Mouse (Mus musculus) stomach, postnatal 0 days (tissue): Measurements from ENCODE around the gene Arhgap22.

Source experiments
- CTCF ChIP-seq: IDR thresholded peaks from 2 replicates; pipeline ENCODE4 v1.5.1; 2016; ENCODE audit warnings: antibody characterized with exemption, low read depth, mild to moderate bottlenecking, moderate library complexity
- EP300 ChIP-seq: optimal IDR thresholded peaks from 2 replicates; pipeline ENCODE3; 2016; ENCODE audit warnings: antibody characterized with exemption

- no peak for TF ChIP-seq EP300
- no peak for TF ChIP-seq CTCF
These were observed 98.5 kb downstream of the Arhgap22 start for GRCm38 (mm10) chr14:33312309-33312708.
